Mouse (Mus musculus) layer of hippocampus, adult 9-10 months (tissue): ENCODE results near the gene Hoxa4.

Experiments
- DNase-seq: peaks from one replicate; pipeline ENCODE4 v3.0.0; 2022; ENCODE audit warnings: low spot score

Gene Hoxa4

GRCm38 (mm10) chr6:52150401-52150966, 41.1 kb downstream of the Hoxa4 start:
- no peak for DNase-seq
